Mouse (Mus musculus) heart, postnatal 25 days (tissue): ENCODE measurements around the gene Anapc15-ps. TPM values are rescaled to one million over a fixed set of nuclear protein-coding genes. Genes with fewer than 3 reads are reported as not detected.
A peak's percentile ranks its signal among the peaks of the same experiment; 100 is the strongest.

Experiments
- DNase-seq: peaks from one replicate; pipeline ENCODE4 v3.0.0; 2022; ENCODE audit warnings: low spot score
- intact Hi-C: fragments of 180-260 bp; cut with DNase I; formaldehyde crosslinking; loops from one replicate; pipeline ENCODE4 v1.15.1; 2025
- total RNA-seq, 2 experiments: library from RNA; stranded (reverse); gene quantifications; 2 replicates each; pipeline ENCODE4 v1.2.3; 2021

Gene Anapc15-ps
- total RNA-seq, 2 experiments from 2014 or later, result not detected

- intact Hi-C loops, result loop anchor here (2.0 to 5.0 kb wide), 2 partner anchors 32 to 115 kb away; partner anchors contain the start of gene Nudt4
Observed at GRCm38 (mm10) chr10:95676991-95677355, 3.7 kb upstream of the Anapc15-ps start.

GRCm38 (mm10) chr10:95676387-95676786 lies 3.1 kb upstream of the Anapc15-ps start:
- intact Hi-C loops, result loop anchor here (2.0 to 5.0 kb wide), 2 partner anchors 32 to 114 kb away; partner anchors contain the start of gene Nudt4
- DNase-seq, result no peak

More at GRCm38 (mm10) chr10:95676991-95677355, 3.7 kb upstream of the Anapc15-ps start:
- DNase-seq, result no peak

DNA sequence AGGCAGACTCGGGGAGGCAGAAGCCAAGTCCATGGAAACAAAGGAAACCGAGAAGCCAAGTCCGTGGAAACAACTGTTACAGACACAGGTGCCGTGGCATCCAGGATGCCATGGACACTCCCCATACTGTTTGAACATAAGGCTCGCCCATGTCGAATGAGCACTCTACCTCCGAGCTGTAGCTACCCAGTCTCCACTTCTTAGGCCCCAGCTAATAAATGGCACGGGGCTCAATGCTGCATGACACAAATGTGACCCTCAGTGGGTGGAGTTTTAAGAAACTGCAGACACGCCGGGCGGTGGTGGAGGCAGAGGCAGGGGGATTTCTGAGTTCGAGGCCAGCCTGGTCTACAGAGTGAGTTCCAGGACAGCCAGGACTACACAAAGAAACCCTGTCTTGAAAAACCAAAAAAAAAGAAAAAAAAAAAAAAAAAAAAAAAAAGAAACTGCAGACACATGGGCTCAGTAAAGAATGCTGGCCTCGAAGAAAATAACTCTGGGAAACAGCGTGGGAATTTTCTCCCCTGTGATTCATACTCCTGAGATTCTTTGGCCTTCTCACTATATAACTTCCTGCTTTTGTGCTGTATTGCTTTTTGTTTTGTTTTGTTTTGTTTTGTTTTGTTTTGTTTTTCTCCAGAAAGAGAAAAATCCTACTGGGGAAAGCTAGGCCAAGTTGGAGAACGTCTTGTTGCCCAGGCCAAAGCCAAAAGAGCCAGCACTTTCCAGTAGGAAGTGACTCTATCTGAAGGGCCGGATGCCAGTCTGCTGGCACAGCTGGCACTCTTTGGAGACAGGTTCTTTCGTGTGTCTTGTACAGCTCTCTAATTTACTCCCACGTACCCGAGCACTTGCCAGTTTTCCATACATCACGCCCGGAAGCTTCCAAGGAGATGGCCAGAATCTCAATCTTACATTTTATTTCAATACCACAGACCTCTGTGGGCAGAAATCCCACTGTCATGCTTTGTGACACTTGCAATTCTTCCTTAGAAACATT lies 2.2 kb downstream of the Anapc15-ps start:
- DNase-seq, result no peak
- intact Hi-C loops, result no loop called here

DNA sequence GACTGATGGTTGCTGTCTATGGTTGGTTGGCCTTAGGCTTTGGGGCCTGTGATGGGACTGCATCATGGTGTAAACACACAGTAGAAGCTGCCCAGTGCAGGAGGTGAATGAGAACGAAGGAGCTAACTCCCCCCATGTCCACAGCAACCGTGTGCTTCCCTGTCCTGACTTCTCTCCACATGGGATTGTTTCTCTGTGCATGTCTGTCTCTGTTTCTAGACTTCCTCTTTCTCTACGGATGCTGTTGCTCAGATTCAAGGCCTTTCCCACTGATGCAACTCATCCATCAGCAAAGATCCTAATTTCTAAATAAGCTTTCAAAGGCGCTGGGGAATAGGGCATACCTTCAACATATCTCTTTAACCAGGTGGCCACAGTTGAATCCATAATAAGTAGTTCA lies 3.4 kb downstream of the Anapc15-ps start:
- intact Hi-C loops, result no loop called here
- no peak for DNase-seq

GRCm38 (mm10) chr10:95669034-95669433 lies 4.2 kb downstream of the Anapc15-ps start:
- DNase-seq, result no peak
- intact Hi-C loops, result no loop called here

DNA sequence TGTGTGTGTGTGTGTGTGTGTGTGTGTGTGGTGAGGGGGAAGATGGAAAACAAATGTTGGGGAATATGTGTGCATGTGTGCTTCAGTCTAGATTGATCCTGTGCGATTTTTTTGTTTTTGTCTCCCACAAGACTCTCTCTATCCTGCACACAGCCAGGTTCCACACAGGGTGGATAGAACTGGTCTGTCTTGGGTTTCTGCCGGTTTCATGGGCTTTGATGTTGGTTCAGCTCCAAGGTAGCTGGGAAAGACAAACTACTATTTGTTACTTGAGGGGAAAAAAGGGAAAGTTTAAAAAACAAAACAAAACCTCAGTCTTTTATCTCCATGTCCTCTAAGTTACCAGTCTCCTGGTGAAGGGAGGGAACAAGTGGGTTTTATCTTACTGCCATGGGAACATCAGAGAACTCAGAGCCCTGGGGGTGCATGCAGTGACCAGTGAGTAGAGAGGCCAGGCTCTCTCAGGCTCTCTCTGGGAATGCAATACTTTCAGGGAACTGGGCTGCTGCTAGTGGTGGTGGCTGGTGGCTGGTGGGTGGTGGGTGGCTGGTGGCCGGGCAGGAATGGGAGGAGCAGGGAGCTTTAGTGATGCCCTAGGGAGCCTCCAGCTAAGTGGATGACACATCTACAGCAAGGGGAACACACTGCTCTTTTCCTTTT lies 5.8 kb downstream of the Anapc15-ps start:
- DNase-seq, result no peak
- intact Hi-C loops, result no loop called here

- DNase-seq, result no peak
- intact Hi-C loops, result no loop called here
Observed at GRCm38 (mm10) chr10:95666791-95667190, 6.5 kb downstream of the Anapc15-ps start.

- DNase-seq, result no peak
- intact Hi-C loops, result no loop called here
Observed at GRCm38 (mm10) chr10:95665426-95665990, 7.7 kb downstream of the Anapc15-ps start.

DNA sequence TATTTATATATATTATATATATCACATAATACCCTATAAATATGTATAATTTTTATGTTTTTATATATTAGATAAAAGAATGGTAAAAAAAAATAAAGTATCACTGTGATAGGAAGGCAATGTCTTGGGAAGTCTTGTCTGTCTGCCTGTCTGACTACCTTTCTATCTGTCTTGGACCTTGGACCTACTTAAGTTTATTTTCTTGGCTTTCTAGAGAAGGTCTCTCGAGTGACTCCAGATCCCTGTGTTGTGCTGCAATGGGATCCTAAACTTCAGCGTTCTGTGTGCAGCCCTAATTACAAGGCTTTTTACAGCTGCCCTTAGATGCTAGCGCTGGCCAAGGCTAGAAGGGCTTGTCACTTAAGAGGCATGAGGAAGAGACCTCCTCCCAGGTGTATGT lies 8.6 kb downstream of the Anapc15-ps start:
- DNase-seq, result no peak
- intact Hi-C loops, result no loop called here

DNA sequence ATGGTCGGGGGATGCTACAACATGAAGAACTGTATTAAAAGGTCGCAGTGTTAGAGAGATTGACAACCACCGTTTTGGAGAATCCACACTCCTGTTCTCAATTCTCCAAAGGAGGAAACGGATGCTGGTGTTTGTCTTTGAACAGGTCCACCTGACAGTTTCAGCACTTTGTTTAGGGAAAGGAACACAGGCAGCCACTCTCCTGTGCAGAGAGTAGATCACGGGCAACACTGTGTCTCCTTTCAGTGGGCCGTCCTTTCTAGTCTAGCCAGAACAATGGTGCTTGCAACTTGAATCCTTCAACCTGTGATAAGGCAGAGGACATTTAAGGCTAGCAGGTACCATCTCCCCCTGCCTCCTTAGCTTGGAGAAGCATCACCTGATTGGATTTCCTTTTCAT lies 12.9 kb downstream of the Anapc15-ps start:
- no peak for DNase-seq
- intact Hi-C loops, result loop anchor here (2.0 kb wide), 1 partner anchor 14 kb away; no protein-coding TSS in a partner anchor

DNA sequence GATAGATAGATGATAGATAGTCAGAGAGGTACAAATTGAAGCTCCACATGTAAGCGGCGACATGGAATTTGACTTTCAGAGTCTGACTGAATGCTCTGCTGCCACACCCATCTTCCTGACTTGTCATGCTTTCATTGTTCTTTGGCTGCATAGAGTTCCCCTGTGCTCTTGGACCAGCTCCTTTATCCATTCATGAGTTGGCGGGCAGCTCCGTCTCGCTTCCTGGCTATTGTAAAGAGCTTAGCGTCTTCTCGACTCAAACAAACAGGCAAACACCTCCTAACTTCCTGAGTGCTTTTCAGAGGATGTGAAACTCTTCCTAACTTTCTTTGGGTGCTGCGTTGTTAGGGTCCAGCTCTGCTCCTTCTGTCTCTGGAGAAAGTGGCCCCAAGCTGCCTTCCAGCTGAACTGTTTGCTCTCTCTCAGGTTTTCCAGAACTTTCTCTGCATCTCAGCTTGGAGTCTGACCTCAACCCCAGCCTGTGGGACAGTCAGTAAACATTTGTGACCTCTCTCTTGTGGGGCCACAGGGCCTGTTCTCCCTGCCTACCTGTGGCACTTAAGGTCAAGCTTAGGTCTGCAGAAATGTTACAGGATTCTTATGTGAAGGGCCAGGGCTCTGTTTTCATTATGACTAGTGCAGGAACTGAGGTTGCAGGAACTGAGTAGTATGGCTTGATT lies 13.6 kb downstream of the Anapc15-ps start:
- DNase-seq, result peak; percentile 29
- intact Hi-C loops, result loop anchor here (2.0 kb wide), 1 partner anchor 15 kb away; no protein-coding TSS in a partner anchor

DNA sequence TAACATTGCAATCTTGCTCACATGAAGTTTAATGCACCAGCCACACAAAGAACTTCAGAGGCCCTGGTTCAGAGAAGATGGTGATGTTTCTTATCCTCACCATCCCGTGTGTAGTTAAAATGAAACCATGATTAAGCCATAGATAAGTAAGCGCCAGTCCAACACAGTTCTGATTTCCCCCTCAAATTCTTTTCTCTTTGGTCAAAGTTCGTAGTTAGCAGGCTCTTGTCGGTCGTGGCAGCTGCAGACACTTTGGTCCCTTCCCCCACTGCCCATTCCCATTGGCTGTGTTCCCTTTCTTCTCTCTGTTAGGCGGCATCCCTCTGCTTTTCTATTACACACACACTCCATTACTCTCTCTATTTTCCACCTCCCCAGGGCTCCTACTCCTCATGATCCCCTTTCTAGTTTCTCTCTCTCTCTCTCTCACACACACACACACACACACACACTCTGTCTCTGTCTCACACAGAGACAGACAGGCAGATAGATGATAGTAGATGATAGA lies 14.4 kb downstream of the Anapc15-ps start:
- no peak for DNase-seq
- intact Hi-C loops, result no loop called here

DNA sequence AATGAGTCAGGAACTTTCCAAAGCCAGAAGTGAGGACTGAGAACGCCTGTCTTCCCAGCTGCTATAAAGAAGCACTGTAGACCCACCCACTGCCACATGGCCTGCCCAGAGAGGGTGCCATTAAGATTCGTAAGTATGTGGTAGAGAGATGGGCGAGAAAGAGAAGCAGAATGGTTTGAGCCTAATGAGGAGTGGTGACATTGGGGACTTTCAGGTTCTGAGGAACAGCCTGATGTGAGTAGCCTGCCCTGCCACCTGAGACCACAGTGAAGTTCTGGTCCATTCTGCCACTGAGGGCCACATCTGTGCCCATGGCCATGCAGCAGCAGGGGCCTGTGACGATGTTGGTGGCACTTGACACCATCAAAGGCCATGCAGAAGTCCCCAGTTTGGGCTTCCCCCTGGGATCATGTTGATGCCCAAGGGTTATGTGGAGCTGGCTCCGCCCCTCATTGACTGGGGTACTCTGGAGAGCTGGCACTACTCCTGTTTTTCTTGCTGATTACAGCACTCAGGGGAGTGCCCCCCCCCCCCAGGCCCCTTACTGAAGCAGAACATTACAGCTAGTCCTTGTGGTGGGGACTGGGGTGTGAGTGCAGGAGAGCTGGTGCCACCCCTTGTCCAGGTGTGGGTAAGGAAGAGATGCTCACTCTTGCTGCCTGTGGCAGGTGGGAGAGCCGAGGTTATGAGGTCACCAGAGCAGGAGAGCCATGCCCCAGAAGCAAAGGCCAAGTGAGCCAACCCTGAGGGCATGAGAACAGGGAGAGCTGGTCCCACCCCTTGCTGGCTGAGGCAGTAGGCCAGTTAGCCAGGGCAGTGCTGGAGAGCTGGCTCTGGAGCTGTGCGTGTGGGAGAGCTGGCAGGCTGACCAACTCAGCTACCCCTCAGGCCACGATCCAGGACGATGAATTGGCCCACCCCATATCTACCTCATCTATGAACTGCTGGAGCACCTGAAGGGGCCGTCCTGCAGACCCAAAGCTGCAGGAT lies 16.7 kb downstream of the Anapc15-ps start:
- intact Hi-C loops, result no loop called here

DNA sequence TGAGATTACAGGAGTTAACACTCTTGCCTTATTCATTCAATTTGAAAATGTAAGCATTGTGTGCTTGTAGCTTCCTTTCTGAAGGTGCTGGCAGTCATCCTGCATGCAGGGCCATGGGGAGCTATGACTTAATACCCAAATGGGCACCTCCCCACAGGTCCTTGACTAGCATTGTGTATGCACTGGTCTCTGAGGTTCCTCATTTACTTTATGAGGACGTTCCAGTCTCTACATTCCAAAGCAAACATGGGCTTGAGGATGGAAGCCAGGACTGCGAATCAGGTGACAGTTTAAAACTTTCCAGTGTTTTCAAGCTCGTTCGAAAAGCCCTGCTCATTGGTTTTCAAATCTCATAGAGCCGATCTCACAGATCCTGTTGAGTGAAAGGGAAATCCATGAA lies 21.1 kb downstream of the Anapc15-ps start:
- DNase-seq, result no peak
- intact Hi-C loops, result no loop called here

More for the DNA sequence above, 16.7 kb downstream of the Anapc15-ps start:
- DNase-seq, result no peak

DNA sequence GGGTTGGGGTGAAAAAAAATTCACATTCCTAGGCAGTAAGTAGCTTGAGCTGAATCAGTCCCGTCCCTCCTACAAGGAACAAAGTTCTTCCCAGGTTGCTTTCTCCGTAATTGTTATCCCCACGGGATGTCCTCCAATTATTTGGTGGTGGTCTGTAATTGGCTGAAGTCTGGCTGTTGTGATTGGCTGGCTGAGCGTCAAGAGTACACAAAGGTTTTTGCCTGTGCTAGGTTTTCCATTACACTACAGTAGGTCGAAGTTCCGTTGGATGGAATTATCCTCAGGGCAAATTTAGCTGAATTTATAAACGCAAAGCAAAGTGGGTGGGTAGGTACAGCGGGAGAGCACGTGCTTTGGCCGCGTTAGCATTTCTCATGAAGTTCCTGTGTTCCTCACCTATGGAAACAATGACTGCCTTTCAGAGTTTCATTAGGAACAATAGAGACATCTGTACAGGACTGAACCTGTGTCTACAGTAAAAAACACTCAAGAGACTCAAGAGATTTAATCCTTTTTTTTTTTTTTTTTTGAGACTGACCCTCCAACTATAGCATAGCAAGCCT lies 24.8 kb downstream of the Anapc15-ps start:
- DNase-seq, result no peak
- intact Hi-C loops, result no loop called here

GRCm38 (mm10) chr10:95647128-95647527 lies 26.1 kb downstream of the Anapc15-ps start:
- DNase-seq, result no peak
- intact Hi-C loops, result no loop called here

DNA sequence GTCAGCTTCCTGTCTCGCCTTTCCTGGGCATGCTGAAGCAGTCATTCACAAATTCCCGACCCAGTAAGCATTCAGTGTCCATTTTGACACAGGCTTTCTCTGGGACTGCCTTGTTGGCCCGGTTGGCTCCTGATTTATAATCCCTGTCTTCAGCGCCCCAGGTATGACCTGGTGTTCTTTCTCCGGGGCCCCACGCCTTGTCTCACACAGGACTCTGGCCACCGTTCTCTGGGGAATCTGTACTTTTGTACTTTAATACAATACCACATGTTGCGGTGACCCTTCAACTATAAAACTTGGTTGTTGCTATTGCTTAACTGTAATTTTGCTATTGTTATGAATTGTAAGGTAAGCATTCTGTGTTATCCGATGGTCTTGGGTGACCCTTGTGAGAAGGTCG lies 26.7 kb downstream of the Anapc15-ps start:
- intact Hi-C loops, result no loop called here
- no peak for DNase-seq

DNA sequence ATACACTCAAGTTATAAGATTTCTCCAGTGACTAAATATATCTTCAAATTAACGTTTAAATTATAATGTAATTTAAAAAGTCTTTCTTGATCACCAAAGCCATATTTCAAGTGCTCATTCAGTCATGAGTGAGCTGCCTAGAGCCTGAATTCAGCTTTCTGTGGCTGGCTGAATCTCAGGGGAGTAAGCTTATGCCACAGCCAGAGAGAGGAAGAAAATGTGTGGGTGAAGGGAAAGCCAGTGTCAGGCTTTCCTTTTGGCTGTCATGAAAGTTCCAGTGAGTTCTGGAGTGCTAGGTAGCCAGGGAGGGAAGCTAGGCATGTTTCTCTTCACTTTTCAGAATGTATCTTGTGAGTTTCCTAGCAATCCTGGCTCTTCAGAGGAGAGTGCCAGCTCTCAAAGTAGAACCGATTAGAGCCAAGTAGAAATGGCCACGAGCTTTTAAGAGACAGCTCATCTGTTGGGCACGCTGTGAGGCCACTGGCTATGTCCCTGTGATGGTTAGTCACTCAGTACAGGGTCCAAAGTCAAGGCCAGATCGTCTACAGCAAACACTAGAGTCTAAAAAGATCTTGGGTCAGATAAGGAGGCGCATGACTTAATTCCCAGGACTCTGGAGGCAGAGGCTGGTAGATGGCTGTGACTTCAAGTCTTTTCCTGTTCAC lies 29.4 kb downstream of the Anapc15-ps start:
- DNase-seq, result peak; percentile 13
- intact Hi-C loops, result loop anchor here (5.0 kb wide), 1 partner anchor 82 kb away; the partner anchor contains the start of gene Nudt4
